Mouse (Mus musculus) left cerebral cortex, adult 11 months (tissue): ENCODE data around the gene Enthd1.

Experiments
- DNase-seq: peaks from one replicate; pipeline ENCODE4 v3.0.0; 2022; ENCODE audit warnings: low spot score

Gene Enthd1

DNA sequence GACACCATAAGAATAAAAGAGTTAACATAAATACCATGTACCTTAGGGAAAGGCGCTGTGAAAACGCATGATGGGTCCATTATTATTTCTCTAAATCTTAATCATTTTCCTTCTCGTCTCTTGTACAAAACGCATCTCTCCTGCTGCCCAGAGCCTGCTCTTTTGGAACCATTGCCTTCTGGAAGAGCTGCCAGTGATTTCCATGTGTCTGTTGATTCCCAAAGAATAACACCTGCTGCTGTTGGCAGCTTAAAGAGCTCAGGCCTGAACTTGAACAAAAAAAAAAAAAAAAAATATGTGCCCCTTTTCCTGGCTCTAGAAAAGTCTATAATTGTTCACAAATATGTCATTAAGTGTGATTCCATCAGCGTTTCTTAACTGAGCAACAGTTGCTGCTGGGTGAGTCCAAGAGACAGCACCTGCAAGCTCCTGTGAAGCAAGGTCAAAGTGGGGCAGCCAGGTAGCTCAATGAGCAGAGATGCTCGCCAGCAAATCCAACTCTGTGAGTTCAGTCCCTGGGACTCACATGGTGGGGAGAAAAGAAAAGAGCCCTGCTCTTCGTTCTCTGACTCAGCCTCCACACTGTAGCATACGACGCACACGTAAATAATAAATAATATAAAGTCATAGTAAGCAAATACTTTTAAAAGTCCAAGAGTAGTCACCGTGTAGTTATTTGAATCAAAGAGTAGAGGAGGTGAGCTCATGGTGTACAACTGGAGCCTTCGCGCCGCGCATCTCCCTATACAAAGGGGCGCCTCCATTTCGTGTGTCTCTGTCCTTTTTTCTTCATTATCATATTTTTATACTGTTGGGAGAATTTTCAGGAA is 9.5 kb upstream of the Enthd1 start:
- no peak for DNase-seq

- no peak for DNase-seq
Measured at GRCm38 (mm10) chr15:80572811-80573520, 8.0 kb upstream of the Enthd1 start.

GRCm38 (mm10) chr15:80572291-80572690 is 7.3 kb upstream of the Enthd1 start, which contains the start of gene Grap2:
Grap2 (plus strand) TSS chr15:80572594.
- no peak for DNase-seq

- no peak for DNase-seq
Measured at GRCm38 (mm10) chr15:80571611-80572010, 6.7 kb upstream of the Enthd1 start.

DNA sequence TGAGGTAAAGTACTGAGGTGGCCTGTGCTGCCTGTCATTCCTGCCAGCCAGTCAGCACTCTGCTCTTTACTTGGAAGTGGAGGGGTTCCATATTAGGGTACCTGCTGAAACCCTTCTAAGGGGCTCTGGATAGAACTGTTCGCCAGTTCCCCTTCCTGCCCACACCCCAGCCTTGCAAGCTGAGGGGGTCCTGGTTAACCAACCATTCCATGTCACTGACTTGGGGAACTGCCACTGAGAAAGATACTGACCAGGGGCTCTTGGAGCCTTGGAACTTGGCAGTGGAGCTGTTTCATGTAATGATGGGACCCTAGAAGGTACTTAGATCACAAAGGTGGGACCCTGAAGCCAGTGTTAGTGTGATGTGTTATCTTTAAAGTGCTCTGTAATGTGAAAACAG is 5.3 kb upstream of the Enthd1 start:
- no peak for DNase-seq

DNA sequence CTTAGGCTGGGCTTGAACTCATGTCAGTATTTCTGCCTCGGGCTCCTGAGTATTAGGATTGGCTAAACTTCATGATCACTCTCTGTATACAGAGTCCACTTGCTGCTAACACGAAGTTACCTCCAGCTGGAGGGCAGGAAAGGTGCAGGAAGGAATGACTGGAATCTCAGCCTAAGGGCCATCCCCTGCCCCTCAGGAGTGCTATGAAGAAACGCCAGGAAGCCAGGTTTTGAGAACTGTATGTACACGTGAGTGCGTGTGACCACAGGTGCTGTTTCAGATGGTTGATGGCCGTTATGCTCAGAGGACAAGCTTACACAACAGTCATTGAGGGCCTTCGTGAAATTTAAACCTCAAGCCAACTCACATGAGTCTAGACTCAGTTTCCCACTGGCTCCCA is 4.2 kb upstream of the Enthd1 start:
- DNase-seq, result no peak

GRCm38 (mm10) chr15:80567731-80568130 is 2.8 kb upstream of the Enthd1 start:
- no peak for DNase-seq

DNA sequence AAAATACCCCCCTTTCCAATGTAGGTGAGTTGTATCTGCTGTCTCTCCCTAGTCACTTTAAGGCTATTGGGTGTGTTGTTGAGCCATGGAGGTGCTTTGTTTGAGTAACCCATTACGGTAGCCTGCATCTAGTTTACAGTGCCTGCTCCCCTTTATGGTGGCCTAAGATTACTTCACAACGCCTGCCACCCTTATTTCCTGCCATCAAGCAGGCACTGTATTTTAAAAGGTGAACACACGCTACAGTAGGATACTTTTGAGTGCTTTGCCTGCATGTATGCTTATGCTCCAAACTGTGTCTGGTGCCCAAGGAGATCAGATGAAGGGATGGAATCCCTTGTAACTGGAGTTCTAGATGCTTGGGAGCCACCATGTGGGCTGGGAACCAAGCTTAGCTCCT is 2.2 kb upstream of the Enthd1 start:
- DNase-seq, result no peak

- no peak for DNase-seq
Measured at GRCm38 (mm10) chr15:80566696-80567095, 1.7 kb upstream of the Enthd1 start.

- DNase-seq, result no peak
Measured at GRCm38 (mm10) chr15:80563634-80564208, 1.2 kb downstream of the Enthd1 start.

- no peak for DNase-seq
Measured at GRCm38 (mm10) chr15:80562446-80562845, 2.5 kb downstream of the Enthd1 start.

GRCm38 (mm10) chr15:80560646-80561580 is 4.0 kb downstream of the Enthd1 start:
- no peak for DNase-seq

DNA sequence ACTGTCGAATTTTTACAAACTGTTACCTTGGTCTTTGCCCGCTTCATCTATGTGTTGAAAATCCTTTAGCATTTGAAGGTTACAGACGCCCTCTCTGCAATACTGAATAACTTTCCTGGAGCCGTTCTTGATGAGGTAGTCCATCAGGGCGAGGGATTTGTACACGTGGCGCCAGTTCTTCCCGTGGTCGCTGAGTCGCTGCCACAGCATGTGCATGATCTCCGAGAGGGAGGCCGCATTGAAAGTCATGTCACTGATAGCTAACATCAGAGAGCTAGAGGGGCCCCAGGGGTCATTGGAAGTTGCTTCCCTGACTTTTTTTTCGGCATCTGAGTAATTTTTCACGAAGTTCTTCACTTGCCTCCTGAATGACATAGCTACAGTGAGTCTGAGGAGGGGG is 5.0 kb downstream of the Enthd1 start:
- DNase-seq, result no peak

DNA sequence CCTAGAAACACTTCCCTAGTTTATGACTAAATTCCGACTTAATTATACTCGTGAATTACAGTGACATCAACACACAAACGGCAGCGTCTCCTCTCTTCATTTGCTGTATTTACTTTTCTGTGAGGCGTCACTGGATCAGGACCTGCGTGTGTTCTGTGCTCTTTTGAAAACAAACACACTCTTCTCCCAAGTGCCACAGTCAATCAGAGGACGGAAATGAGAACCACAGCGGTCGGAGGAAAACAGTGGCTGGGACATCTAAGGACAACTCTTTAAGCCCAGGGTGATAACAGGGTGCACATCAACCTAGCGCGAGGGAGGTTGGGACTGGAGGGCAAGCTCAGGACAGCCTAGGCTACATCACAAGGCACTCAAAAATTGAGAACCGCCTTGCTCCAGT is 5.4 kb downstream of the Enthd1 start:
- DNase-seq, result no peak

GRCm38 (mm10) chr15:80557745-80558144 is 7.2 kb downstream of the Enthd1 start:
- no peak for DNase-seq

GRCm38 (mm10) chr15:80556021-80556420 is 8.9 kb downstream of the Enthd1 start:
- no peak for DNase-seq

GRCm38 (mm10) chr15:80554860-80555822 is 9.8 kb downstream of the Enthd1 start:
- DNase-seq, result no peak

DNA sequence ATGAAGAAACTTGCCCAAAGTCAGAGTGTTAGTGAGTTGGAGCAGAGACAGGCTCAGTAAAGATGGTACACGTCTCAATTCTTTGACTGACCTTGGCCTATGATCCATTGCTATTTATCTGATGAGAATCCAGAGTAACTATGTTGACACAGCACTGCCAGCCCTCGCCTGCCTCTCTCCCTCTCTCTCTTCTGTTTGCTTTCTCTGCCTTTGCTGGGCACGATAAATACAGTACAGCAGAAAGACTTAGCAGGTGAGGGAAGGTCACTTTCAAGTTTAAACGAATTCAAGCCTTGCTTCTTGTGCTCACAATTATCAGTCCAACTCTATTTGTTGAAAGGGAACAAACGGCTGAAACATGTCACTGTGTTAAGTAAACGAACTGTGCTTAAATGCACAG is 19.5 kb downstream of the Enthd1 start:
- DNase-seq, result no peak

DNA sequence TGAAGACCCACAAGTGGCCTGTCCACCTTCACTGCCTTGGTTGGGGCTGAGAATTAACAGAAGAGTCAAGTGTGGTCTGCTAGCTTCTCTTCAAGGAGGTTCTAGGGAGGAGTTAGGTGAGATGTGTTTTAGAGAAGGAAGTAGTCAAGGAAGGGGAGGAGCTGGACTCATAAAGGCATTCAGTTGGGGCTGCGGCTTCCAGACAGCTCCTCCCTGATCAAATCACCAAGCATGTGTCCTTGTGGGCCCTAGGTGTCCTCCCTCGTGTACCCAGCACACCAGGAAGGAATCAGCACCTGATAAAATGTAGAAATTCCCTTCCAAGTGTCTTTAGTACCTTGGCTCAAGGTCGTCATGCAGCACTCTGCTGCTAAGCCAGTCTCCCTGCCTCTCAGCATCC is 20.8 kb downstream of the Enthd1 start:
- no peak for DNase-seq

- DNase-seq, result no peak
Measured at GRCm38 (mm10) chr15:80538671-80539340, 26.1 kb downstream of the Enthd1 start.
